Mouse (Mus musculus) lung, embryonic 16.5 days (tissue): ENCODE data around the gene Sirpb1c. TPM values are rescaled to one million over a fixed set of nuclear protein-coding genes. Genes with fewer than 3 reads are reported as not detected.
"Not testable (repeated sequence)": the region's sequence is repeated elsewhere in the genome, so short reads cannot be mapped to it uniquely, and the experiment has no call there.

Source experiments
- ATAC-seq: fragments of 200-750 bp; cut with Nextera tagmentation; 2 replicates; pipeline ENCODE4 v1.8.0; 2017; ENCODE audit warnings: low read depth, mild to moderate bottlenecking, moderate library complexity
- H3K27ac ChIP-seq: fragments of 300-500 bp; sonication (generic); 2 replicates; pipeline ENCODE4 v1.5.1; 2014; ENCODE audit warnings: mild to moderate bottlenecking, control low read depth, low read length
- H3K27me3 ChIP-seq: fragments of 300-500 bp; sonication (generic); 2 replicates; pipeline ENCODE4 v1.6.1; 2014; ENCODE audit warnings: low read depth, low read length, mixed read lengths; ENCODE audit not compliant: control insufficient read depth, insufficient read depth
- H3K36me3 ChIP-seq: fragments of 300-500 bp; sonication (generic); 2 replicates; pipeline ENCODE4 v1.6.1; 2014; ENCODE audit warnings: low read length; ENCODE audit not compliant: control insufficient read depth, insufficient read depth
- H3K4me1 ChIP-seq: fragments of 300-500 bp; sonication (generic); replicated peaks from 2 replicates; pipeline ENCODE4 v1.6.1; 2014; ENCODE audit warnings: low read length, mixed read lengths; ENCODE audit not compliant: control insufficient read depth, insufficient read depth
- H3K4me2 ChIP-seq: fragments of 300-500 bp; sonication (generic); 2 replicates; pipeline ENCODE4 v1.6.1; 2014; ENCODE audit warnings: low read depth, low read length, control low read depth
- H3K4me3 ChIP-seq: fragments of 300-500 bp; sonication (generic); 2 replicates; pipeline ENCODE4 v1.5.1; 2014; ENCODE audit warnings: mild to moderate bottlenecking, low read length, control low read depth
- H3K9ac ChIP-seq: fragments of 300-500 bp; sonication (generic); 2 replicates; pipeline ENCODE4 v1.6.1; 2014; ENCODE audit warnings: low read length, control low read depth
- H3K9me3 ChIP-seq: fragments of 300-500 bp; sonication (generic); 2 replicates; pipeline ENCODE4 v1.6.1; 2016; ENCODE audit warnings: low read length; ENCODE audit not compliant: control insufficient read depth
- whole genome bisulfite sequencing: fragments of 180-500 bp; shearing (Covaris S2); extraction: QIAGEN DNeasy Blood & Tissue Kit; methylation state at CpG from one replicate; pipeline ENCODE4 v1.1.7; 2014; 5-methylcytosine and 5-hydroxymethylcytosine counted together
- polyA plus RNA-seq: library from polyadenylated mRNA; unstranded; fragments of >200 nt; fragmentation: Nextera tagmentation; extraction: Ambion mirVana; gene quantifications from 2 replicates; pipeline ENCODE4 v1.2.1, GENCODE M21; 2015

Sirpb1c gene
- 0.63 and 1.2 TPM in 2 replicates for polyA plus RNA-seq

GRCm38 (mm10) chr3:15848280-15848679 lies at the start of gene Sirpb1c:
Gene Sirpb1c, minus strand, starts transcription at chr3:15848528.
- H3K4me1 ChIP-seq, H3K36me3 ChIP-seq, H3K9me3 ChIP-seq, H3K27me3 ChIP-seq, H3K4me2 ChIP-seq, H3K4me3 ChIP-seq, ATAC-seq, H3K9ac ChIP-seq, H3K27ac ChIP-seq: not testable (repeated sequence)
- WGBS, result no CpG with 5 or more reads among the region's 1 CpGs

GRCm38 (mm10) chr3:15886380-15886779 lies 38.1 kb upstream of the Sirpb1c start:
- Histone ChIP-seq H3K27ac (no peak overlapping the region), H3K4me1 (no peaks in the 10 kb centered on the region), H3K36me3 (no peaks in the 10 kb centered on the region), H3K4me3 (no peak overlapping the region), H3K4me2 (no peak overlapping the region), H3K9ac (no peak overlapping the region), H3K27me3 (no peaks in the 10 kb centered on the region), H3K9me3 (no peaks in the 10 kb centered on the region)
- no peak for ATAC-seq
- whole genome bisulfite sequencing, result 86% methylated on average over 3 of the region's 3 CpGs

- ATAC-seq, H3K36me3 ChIP-seq, H3K4me3 ChIP-seq, H3K4me2 ChIP-seq, H3K27me3 ChIP-seq, H3K4me1 ChIP-seq, H3K9ac ChIP-seq, H3K9me3 ChIP-seq, H3K27ac ChIP-seq: not testable (repeated sequence)
These were observed 7.4 kb upstream of the Sirpb1c start for GRCm38 (mm10) chr3:15855773-15856172.

GRCm38 (mm10) chr3:15849922-15850321 lies 1.6 kb upstream of the Sirpb1c start:
- Histone ChIP-seq H3K9me3 (no peaks in the 10 kb centered on the region; the same call in 1 of the 2 replicates), H3K4me3 (no peak overlapping the region), H3K36me3 (no peaks in the 10 kb centered on the region), H3K27ac (no peak overlapping the region), H3K4me2 (no peak overlapping the region), H3K9ac (no peak overlapping the region), H3K4me1 (no peaks in the 10 kb centered on the region), H3K27me3 (no peaks in the 10 kb centered on the region)
- no peak for ATAC-seq
- 85% methylated on average over 1 of the region's 1 CpGs for WGBS

GRCm38 (mm10) chr3:15847332-15848047 lies 838 bp downstream of the Sirpb1c start:
- H3K4me3 ChIP-seq, result no peak overlapping the region
- H3K9me3 ChIP-seq, result no peaks in the 10 kb centered on the region; the same call in 1 of the 2 replicates
- H3K27me3 ChIP-seq, result no peaks in the 10 kb centered on the region
- no peak overlapping the region for H3K4me2 ChIP-seq
- H3K36me3 ChIP-seq, result no peaks in the 10 kb centered on the region
- no peak for ATAC-seq
- H3K9ac ChIP-seq, result no peak overlapping the region
- 75% methylated on average over 3 of the region's 3 CpGs for WGBS
- no peak overlapping the region for H3K27ac ChIP-seq
- no peaks in the 10 kb centered on the region for H3K4me1 ChIP-seq

GRCm38 (mm10) chr3:15773642-15774041 lies 74.7 kb downstream of the Sirpb1c start:
- H3K27me3 ChIP-seq, H3K4me3 ChIP-seq, ATAC-seq, H3K9ac ChIP-seq, H3K4me2 ChIP-seq, H3K4me1 ChIP-seq, H3K27ac ChIP-seq, H3K9me3 ChIP-seq, H3K36me3 ChIP-seq: not testable (repeated sequence)
- WGBS, result 65% methylated on average over 2 of the region's 2 CpGs

Other genes starting within 250 kb of the Sirpb1c start
- gene Gm5150, start 157.9 kb upstream of the Sirpb1c start, polyA plus RNA-seq, result not detected in 2 replicates